Mouse (Mus musculus) midbrain, embryonic 16.5 days (tissue): ENCODE data around the gene Gpr182. TPM values are rescaled to one million over a fixed set of nuclear protein-coding genes. Genes with fewer than 3 reads are reported as not detected.

Source experiments
- ATAC-seq: fragments of 200-750 bp; cut with Nextera tagmentation; 2 replicates; pipeline ENCODE4 v1.8.0; 2017; ENCODE audit warnings: moderate TSS enrichment
- H3K27ac ChIP-seq: fragments of 300-500 bp; sonication (generic); 2 replicates; pipeline ENCODE4 v1.5.1; 2014; ENCODE audit warnings: mild to moderate bottlenecking, low read length, mixed read lengths
- H3K27me3 ChIP-seq: fragments of 300-500 bp; sonication (generic); 2 replicates; pipeline ENCODE4 v1.6.1; 2014; ENCODE audit warnings: low read depth, low read length, mixed read lengths; ENCODE audit not compliant: control insufficient read depth, insufficient read depth
- H3K36me3 ChIP-seq: fragments of 300-500 bp; sonication (generic); 2 replicates; pipeline ENCODE4 v1.6.1; 2014; ENCODE audit warnings: mild to moderate bottlenecking, low read length, moderate library complexity, mixed read lengths; ENCODE audit not compliant: control insufficient read depth, insufficient read depth
- H3K4me1 ChIP-seq: fragments of 300-500 bp; sonication (generic); 2 replicates; pipeline ENCODE4 v1.6.1; 2014; ENCODE audit warnings: mild to moderate bottlenecking, low read length, mixed read lengths; ENCODE audit not compliant: control insufficient read depth, insufficient read depth
- H3K4me2 ChIP-seq: fragments of 300-500 bp; sonication (generic); 2 replicates; pipeline ENCODE4 v1.6.1; 2014; ENCODE audit warnings: mild to moderate bottlenecking, low read length, mixed read lengths
- H3K4me3 ChIP-seq: fragments of 300-500 bp; sonication (generic); 2 replicates; pipeline ENCODE4 v1.5.1; 2014; ENCODE audit warnings: low read depth, mild to moderate bottlenecking, low read length, moderate library complexity, mixed read lengths
- H3K9ac ChIP-seq: fragments of 300-500 bp; sonication (generic); 2 replicates; pipeline ENCODE4 v1.6.1; 2014; ENCODE audit warnings: low read depth, low read length, mixed read lengths
- H3K9me3 ChIP-seq: fragments of 300-500 bp; sonication (generic); replicated peaks from 2 replicates; pipeline ENCODE4 v1.6.1; 2014; ENCODE audit warnings: mild to moderate bottlenecking, low read length, mixed read lengths; ENCODE audit not compliant: control insufficient read depth, poor library complexity, severe bottlenecking
- WGBS: fragments of 180-500 bp; shearing (Covaris S2); extraction: QIAGEN DNeasy Blood & Tissue Kit; methylation state at CpG from one replicate; pipeline ENCODE4 v1.1.7; 2014; 5-methylcytosine and 5-hydroxymethylcytosine counted together
- polyA plus RNA-seq: library from polyadenylated mRNA; unstranded; fragments of >200 nt; fragmentation: Nextera tagmentation; extraction: Ambion mirVana; gene quantifications from 2 replicates; pipeline ENCODE4 v1.2.1, GENCODE M21; 2015

Gene Gpr182
- polyA plus RNA-seq, 1 experiment from 2014 or later: 1.7 TPM

- Histone ChIP-seq H3K27ac (no peak within 1 kb of the TSS), H3K36me3 (no peaks in the 10 kb centered on the region), H3K4me1 (no peaks in the 10 kb centered on the region), H3K4me2 (no peak within 1 kb of the TSS), H3K4me3 (no peak within 1 kb of the TSS), H3K9ac (no peak within 1 kb of the TSS), H3K27me3 (no peaks in the 10 kb centered on the region), H3K9me3 (no peaks in the 10 kb centered on the region)
- WGBS: 68% methylated on average over 8 of the region's 9 CpGs
- no peak for ATAC-seq
Observed at GRCm38 (mm10) chr10:127759181-127760110, 7.9 kb upstream of the Gpr182 start, which contains the start of the genes Rdh1 and Rdh16f1. TSS of gene Rdh1 (plus strand) at chr10:127759721. TSS of gene Rdh16f1 (plus strand) at chr10:127759787.

GRCm38 (mm10) chr10:127755770-127756468 lies 4.4 kb upstream of the Gpr182 start:
- no peaks in the 10 kb centered on the region for H3K36me3 ChIP-seq
- peak overlapping the region; percentile 30 for H3K4me2 ChIP-seq
- H3K4me3 ChIP-seq: no peak overlapping the region
- no peaks in the 10 kb centered on the region for H3K4me1 ChIP-seq
- no peaks in the 10 kb centered on the region for H3K27me3 ChIP-seq
- H3K9me3 ChIP-seq: no peaks in the 10 kb centered on the region
- WGBS: 48% methylated on average over 17 of the region's 18 CpGs
- ATAC-seq: no peak
- H3K9ac ChIP-seq: no peak overlapping the region
- no peak overlapping the region for H3K27ac ChIP-seq

GRCm38 (mm10) chr10:127755246-127755645 lies 3.7 kb upstream of the Gpr182 start:
- Histone ChIP-seq H3K4me1 (no peaks in the 10 kb centered on the region), H3K27ac (no peak overlapping the region), H3K27me3 (no peaks in the 10 kb centered on the region), H3K9ac (no peak overlapping the region), H3K9me3 (no peaks in the 10 kb centered on the region), H3K36me3 (no peaks in the 10 kb centered on the region), H3K4me2 (no peak overlapping the region), H3K4me3 (no peak overlapping the region)
- ATAC-seq: no peak
- 79% methylated on average over 3 of the region's 3 CpGs for WGBS

GRCm38 (mm10) chr10:127754566-127755166 lies 3.1 kb upstream of the Gpr182 start:
- Histone ChIP-seq H3K27me3 (no peaks in the 10 kb centered on the region), H3K9me3 (no peaks in the 10 kb centered on the region), H3K4me3 (no peak overlapping the region), H3K9ac (no peak overlapping the region), H3K4me1 (no peaks in the 10 kb centered on the region), H3K36me3 (no peaks in the 10 kb centered on the region), H3K27ac (no peak overlapping the region), H3K4me2 (no peak overlapping the region)
- 88% methylated on average over 6 of the region's 6 CpGs for WGBS
- no peak for ATAC-seq

- WGBS: 54% methylated on average over 24 of the region's 24 CpGs
- Histone ChIP-seq H3K9ac (no peak overlapping the region), H3K27me3 (no peaks in the 10 kb centered on the region), H3K4me3 (peak overlapping the region; percentile 11), H3K27ac (no peak overlapping the region), H3K36me3 (peaks cover 13% of the 10 kb centered on the region), H3K9me3 (no peaks in the 10 kb centered on the region), H3K4me1 (no peaks in the 10 kb centered on the region), H3K4me2 (peak overlapping the region; percentile 29)
- no peak for ATAC-seq
Observed at GRCm38 (mm10) chr10:127750136-127750777, 1.3 kb downstream of the Gpr182 start.

- 21% methylated on average over 8 of the region's 8 CpGs for WGBS
- Histone ChIP-seq H3K4me3 (no peak overlapping the region), H3K36me3 (peaks cover 13% of the 10 kb centered on the region), H3K4me2 (peak overlapping the region; percentile 29; the same call in 1 of the 2 replicates), H3K9me3 (no peaks in the 10 kb centered on the region), H3K4me1 (no peaks in the 10 kb centered on the region), H3K27ac (no peak overlapping the region), H3K27me3 (no peaks in the 10 kb centered on the region), H3K9ac (0 out of 2 replicates have a peak overlapping the region, but pooled peaks have one; percentile 13)
- no peak for ATAC-seq
Observed at GRCm38 (mm10) chr10:127748847-127749612, 2.5 kb downstream of the Gpr182 start.

- no peaks in the 10 kb centered on the region for H3K4me1 ChIP-seq
- no peak overlapping the region for H3K9ac ChIP-seq
- no peak overlapping the region for H3K27ac ChIP-seq
- ATAC-seq: no peak
- H3K9me3 ChIP-seq: no peaks in the 10 kb centered on the region
- H3K4me2 ChIP-seq: no peak overlapping the region
- no peaks in the 10 kb centered on the region for H3K27me3 ChIP-seq
- H3K4me3 ChIP-seq: no peak overlapping the region
- 95% methylated on average over 8 of the region's 8 CpGs for WGBS
- H3K36me3 ChIP-seq: peaks cover 30% of the 10 kb centered on the region
Observed at GRCm38 (mm10) chr10:127747254-127747653, 4.3 kb downstream of the Gpr182 start.

- Histone ChIP-seq H3K36me3 (peaks cover 38% of the 10 kb centered on the region), H3K9me3 (no peaks in the 10 kb centered on the region), H3K27me3 (no peaks in the 10 kb centered on the region), H3K27ac (no peak overlapping the region), H3K4me2 (no peak overlapping the region), H3K4me3 (no peak overlapping the region), H3K4me1 (peaks cover under 1% of the 10 kb centered on the region; the same call in 1 of the 2 replicates), H3K9ac (no peak overlapping the region)
- WGBS: 83% methylated on average over 5 of the region's 5 CpGs
- no peak for ATAC-seq
Observed at GRCm38 (mm10) chr10:127745886-127746285, 5.6 kb downstream of the Gpr182 start.
